Mouse (Mus musculus) liver, embryonic 14.5 days (tissue): Measurements from ENCODE around the gene Slc13a3.

ENCODE experiments used
- CTCF ChIP-seq: IDR thresholded peaks from 2 replicates; pipeline ENCODE4 v1.5.1; 2016; ENCODE audit warnings: antibody characterized with exemption, low read depth, control low read depth
- EP300 ChIP-seq: IDR thresholded peaks from 2 replicates; pipeline ENCODE4 v1.6.1; 2016; ENCODE audit warnings: antibody characterized with exemption, low read depth

- TF ChIP-seq CTCF: no peak
- TF ChIP-seq EP300: no peak
These were observed 25.8 kb upstream of the Slc13a3 start for GRCm38 (mm10) chr2:165498816-165499215.
